Mouse (Mus musculus) ES-E14 (cell line): ENCODE data around the gene Mrpl38. TPM values are rescaled to one million over a fixed set of nuclear protein-coding genes. Genes with fewer than 3 reads are reported as not detected.

ENCODE experiments used
- DNase-seq: peaks from one replicate; pipeline ENCODE4 v3.0.0-alpha.2; 2013; ENCODE audit warnings: low read depth, low spot score
- H3K27ac ChIP-seq: 2 replicates; pipeline ENCODE4 v1.5.1; 2012; ENCODE audit warnings: low read depth, mild to moderate bottlenecking, low read length, moderate library complexity, mixed read lengths; ENCODE audit not compliant: poor library complexity, insufficient read depth, severe bottlenecking
- H3K36me3 ChIP-seq: 2 replicates; pipeline ENCODE4 v1.6.1; 2012; ENCODE audit warnings: mild to moderate bottlenecking, low read length, moderate library complexity, mixed read lengths; ENCODE audit not compliant: control insufficient read depth, poor library complexity, insufficient read depth, severe bottlenecking
- H3K4me1 ChIP-seq, 2 experiments: fragments of 150-350 bp in 1 of 2; sonication (generic) in 1 of 2; 2 replicates each; pipeline ENCODE4 v1.6.1; 2012; ENCODE audit warnings: low read length in 2 of 2, mild to moderate bottlenecking in 1 of 2, mixed read lengths in 1 of 2; ENCODE audit not compliant: control insufficient read depth in 2 of 2, insufficient read depth in 2 of 2, poor library complexity in 1 of 2
- H3K4me3 ChIP-seq, 2 experiments: fragments of 150-350 bp in 1 of 2; sonication (generic) in 1 of 2; 2 replicates each; pipeline ENCODE4 v1.5.1; 2012; ENCODE audit warnings: low read length in 2 of 2, low read depth in 1 of 2, mild to moderate bottlenecking in 1 of 2, mixed read lengths in 1 of 2; ENCODE audit not compliant: insufficient read depth in 1 of 2, poor library complexity in 1 of 2, severe bottlenecking in 1 of 2
- H3K9ac ChIP-seq: 2 replicates; pipeline ENCODE4 v1.6.1; 2012; ENCODE audit warnings: low read depth, mild to moderate bottlenecking, low read length, mixed read lengths; ENCODE audit not compliant: poor library complexity, insufficient read depth, severe bottlenecking
- H3K9me3 ChIP-seq: fragments of 150-350 bp; sonication (generic); 2 replicates; pipeline ENCODE4 v1.6.1; 2012; ENCODE audit warnings: low read depth, mild to moderate bottlenecking, low read length; ENCODE audit not compliant: control insufficient read depth, insufficient read depth
- CHD2 ChIP-seq: IDR thresholded peaks from 2 replicates; pipeline ENCODE4 v1.6.1; 2014; ENCODE audit warnings: mild to moderate bottlenecking, low read depth, low read length, inconsistent platforms
- HCFC1 ChIP-seq: IDR thresholded peaks from 2 replicates; pipeline ENCODE4 v1.6.1; 2012; ENCODE audit warnings: low read length, inconsistent platforms, borderline replicate concordance; ENCODE audit not compliant: insufficient read depth
- MAFK ChIP-seq: IDR thresholded peaks from 2 replicates; pipeline ENCODE4 v1.6.1; 2014; ENCODE audit warnings: mild to moderate bottlenecking, low read depth, low read length, inconsistent platforms; ENCODE audit not compliant: insufficient read depth
- ZC3H11A ChIP-seq: IDR thresholded peaks from 2 replicates; pipeline ENCODE4 v1.6.1; 2012; ENCODE audit warnings: low read depth, mild to moderate bottlenecking, inconsistent platforms, low read length, borderline replicate concordance
- ZNF384 ChIP-seq: IDR thresholded peaks from 2 replicates; pipeline ENCODE4 v1.6.1; 2012; ENCODE audit warnings: low read depth, low read length, inconsistent platforms
- in situ Hi-C, 2 experiments: fragments of 600-800 bp; cut with MboI; formaldehyde crosslinking; loops; one replicate each; pipeline ENCODE4 v1.15.1; 2025; ENCODE audit warnings: low sequenced_read_pairs in 2 of 2, inconsistent platforms in 1 of 2; ENCODE audit not compliant: unreplicated experiment in 2 of 2
- total RNA-seq: library from RNA; depleted of rRNA; stranded (reverse); fragments of 300-350 nt; gene quantifications from 2 replicates; pipeline ENCODE4 v1.2.3, GENCODE M21; 2012

Gene Mrpl38
- total RNA-seq, 1 experiment: 81.3 TPM

DNA sequence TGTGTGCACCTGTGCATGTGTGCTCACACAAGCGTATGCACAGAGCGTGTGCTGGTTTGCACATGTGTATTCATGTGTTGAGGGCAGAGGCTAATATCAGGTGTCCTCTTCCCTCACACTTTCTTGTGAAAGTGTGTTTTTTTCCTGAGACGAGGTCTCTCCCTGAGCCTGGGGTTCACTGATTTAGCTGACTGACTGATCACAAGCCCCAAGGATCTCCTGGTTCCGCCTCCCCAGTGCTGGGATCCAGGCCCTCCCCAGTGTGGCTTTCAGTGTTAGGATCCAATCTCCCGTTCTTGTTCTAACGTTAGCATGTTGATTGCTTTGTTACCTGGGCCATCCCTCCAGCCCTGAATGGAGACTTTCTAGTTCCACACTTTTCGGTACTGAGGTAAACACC lies 37.8 kb downstream of the Mrpl38 start:
- DNase-seq: no peak
- H3K9me3 ChIP-seq: no peaks in the 10 kb centered on the region
- no peak overlapping the region for H3K4me3 ChIP-seq
- H3K9ac ChIP-seq: no peak overlapping the region
- in situ Hi-C loops: no loop called here
- TF ChIP-seq ZNF384 (no peak), HCFC1 (no peak), CHD2 (no peak), MAFK (no peak), ZC3H11A (no peak)
- peaks cover 10 to 14% of the 10 kb centered on the region in 2 experiments for H3K4me1 ChIP-seq
- H3K27ac ChIP-seq: no peak overlapping the region
- no peaks in the 10 kb centered on the region for H3K36me3 ChIP-seq

DNA sequence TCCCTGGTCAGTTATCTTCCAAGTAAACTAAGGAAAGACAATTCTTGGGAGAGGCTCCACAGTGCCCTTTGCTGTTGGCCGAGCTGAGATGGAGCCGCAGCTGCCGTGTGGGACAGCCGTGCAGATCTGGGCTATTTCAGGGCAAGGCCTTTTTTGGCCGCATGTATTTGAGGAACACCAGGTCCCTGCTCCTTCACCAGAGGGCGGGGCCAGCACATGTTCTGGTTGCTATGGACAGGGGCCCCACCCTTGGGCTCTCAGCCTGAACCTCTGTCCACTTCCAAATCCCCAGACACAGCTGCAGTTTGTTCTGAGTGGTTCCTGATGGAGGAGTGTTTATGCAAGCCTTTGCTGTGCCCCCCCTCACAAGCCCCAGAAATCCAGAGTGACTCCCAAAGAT lies 38.3 kb downstream of the Mrpl38 start:
- H3K36me3 ChIP-seq: no peaks in the 10 kb centered on the region
- no peak overlapping the region for H3K9ac ChIP-seq
- no peak overlapping the region for H3K27ac ChIP-seq
- DNase-seq: no peak
- no peak for TF ChIP-seq ZC3H11A
- TF ChIP-seq CHD2: no peak
- no peak for TF ChIP-seq MAFK
- H3K9me3 ChIP-seq: no peaks in the 10 kb centered on the region
- no peak overlapping the region for H3K4me3 ChIP-seq
- in situ Hi-C loops: no loop called here
- H3K4me1 ChIP-seq: peaks cover 10 to 13% of the 10 kb centered on the region in 2 experiments

DNA sequence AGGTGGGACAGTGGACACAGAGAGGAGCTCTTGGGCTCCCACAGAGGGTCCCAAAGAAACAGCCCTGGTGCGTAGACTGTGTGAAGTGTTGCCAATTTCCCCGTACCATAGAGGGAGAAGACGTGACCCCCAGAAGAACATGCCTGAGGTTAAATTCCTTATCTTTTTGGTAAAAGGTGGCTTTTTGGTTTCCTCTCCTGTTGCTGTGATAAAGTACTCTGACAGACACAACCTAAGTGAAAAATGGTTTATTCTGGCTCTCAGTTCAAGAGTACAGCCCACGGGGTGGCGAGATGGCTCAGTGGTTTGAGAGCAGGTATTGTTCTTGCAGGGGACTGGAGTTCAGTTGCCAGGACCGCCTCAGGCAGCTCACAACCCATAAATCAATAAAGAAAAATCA lies 39.2 kb downstream of the Mrpl38 start:
- TF ChIP-seq CHD2 (no peak), HCFC1 (no peak), ZC3H11A (no peak), ZNF384 (no peak)
- H3K4me1 ChIP-seq: peaks cover 6 to 11% of the 10 kb centered on the region in 2 experiments
- H3K4me3 ChIP-seq: no peak overlapping the region
- no peak overlapping the region for H3K9ac ChIP-seq
- no peak for DNase-seq
- H3K27ac ChIP-seq: no peak overlapping the region
- H3K9me3 ChIP-seq: no peaks in the 10 kb centered on the region
- in situ Hi-C loops: no loop called here
- H3K36me3 ChIP-seq: no peaks in the 10 kb centered on the region

DNA sequence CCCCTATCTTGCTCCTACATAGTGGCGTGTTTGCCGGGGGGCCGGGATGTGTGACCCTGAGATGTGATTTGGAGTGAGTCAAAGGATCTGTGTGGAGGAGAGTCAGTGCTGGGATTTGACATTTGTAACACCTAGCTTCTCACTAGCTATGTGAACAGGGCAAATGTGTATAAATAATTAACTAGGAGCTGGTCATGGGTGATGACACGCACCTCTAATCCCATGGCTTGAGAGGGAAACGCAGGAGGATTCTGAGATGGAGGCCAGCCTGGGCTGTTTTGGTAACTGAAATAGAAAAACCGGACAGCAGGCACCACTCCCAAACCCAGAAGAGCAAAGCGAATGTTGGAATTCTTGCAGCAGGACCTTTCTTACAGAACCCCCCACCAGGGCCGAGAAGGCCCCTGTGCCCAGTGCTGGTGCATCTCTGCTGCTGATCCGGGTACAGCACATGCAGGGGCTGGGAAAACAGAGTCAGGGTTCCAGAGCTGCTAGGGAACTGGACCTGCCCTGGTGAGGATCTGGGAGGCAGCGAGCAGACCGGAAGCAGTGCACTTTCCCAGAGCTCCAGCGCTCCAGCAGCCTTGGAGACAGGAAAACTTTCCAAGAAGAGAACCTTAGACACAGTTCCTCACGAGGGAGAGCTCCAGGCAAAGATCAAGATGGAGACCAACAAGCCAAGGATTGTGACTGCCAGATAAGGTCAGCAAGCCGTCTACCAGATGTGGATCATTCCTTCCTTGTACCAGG lies 39.8 kb downstream of the Mrpl38 start:
- no peaks in the 10 kb centered on the region for H3K9me3 ChIP-seq
- no peak for TF ChIP-seq MAFK
- no peak for TF ChIP-seq ZC3H11A
- no peak for TF ChIP-seq HCFC1
- TF ChIP-seq CHD2: no peak
- no peak for TF ChIP-seq ZNF384
- no peak overlapping the region for H3K27ac ChIP-seq
- DNase-seq: no peak
- H3K4me3 ChIP-seq: no peak overlapping the region
- in situ Hi-C loops: no loop called here
- peaks cover 4 to 9% of the 10 kb centered on the region in 2 experiments; a peak in 3 of 4 replicates for H3K4me1 ChIP-seq
- H3K36me3 ChIP-seq: no peaks in the 10 kb centered on the region
- no peak overlapping the region for H3K9ac ChIP-seq
